Mouse (Mus musculus): ENCODE measurements around the gene Meis1. TPM values are rescaled to one million over a fixed set of nuclear protein-coding genes. Genes with fewer than 3 reads are reported as not detected.
A peak's percentile ranks its signal among the peaks of the same experiment; 100 is the strongest.

Meis1 gene
- polyA plus RNA-seq, 1 experiment from 2014 or later = 51.7 TPM

DNA sequence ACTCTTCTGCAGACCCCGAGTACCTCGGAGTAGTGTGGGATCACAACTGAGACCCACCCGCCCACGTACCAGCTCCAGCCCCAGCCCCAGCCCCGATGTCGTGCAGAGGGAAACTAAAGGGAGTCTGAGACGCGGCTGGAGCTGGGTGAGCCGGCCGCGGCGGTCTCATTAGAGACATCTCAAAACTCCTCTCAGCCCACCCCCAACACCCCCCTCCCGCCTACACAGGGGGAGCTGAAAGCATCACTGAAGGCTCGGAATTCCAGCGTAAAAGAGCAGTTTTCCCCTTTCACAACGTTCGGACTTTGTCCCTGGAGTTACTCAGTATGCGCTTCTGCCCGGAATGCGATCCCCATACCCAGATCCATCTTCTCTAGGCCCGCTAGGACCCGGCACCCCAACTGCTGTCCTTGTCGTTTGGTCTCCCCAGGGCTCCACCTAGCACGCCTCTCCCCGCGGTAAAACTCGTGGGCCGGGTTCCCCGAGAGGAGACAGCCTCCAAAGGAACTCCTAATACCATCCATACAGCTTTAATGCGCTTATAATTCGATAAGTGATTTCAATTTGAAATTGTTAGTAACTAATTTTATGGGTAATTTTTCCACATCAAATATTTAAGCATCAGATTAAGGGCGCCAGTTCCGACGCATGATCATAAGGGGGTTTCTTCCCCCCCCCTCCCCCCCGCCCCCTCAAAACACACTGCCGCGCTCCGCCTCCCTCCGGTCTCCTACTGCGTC, 141.7 kb downstream of the Meis1 start:
- peak; percentile 66 for DNase-seq
- Histone ChIP-seq H3K27me3 (ENCODE audit: control insufficient read depth, insufficient read depth, low read length) (peaks cover 33% of the 10 kb centered on the region), H3K9me3 (ENCODE audit: control insufficient read depth, low read length) (no peaks in the 10 kb centered on the region), H3K4me2 (ENCODE audit: low read length) (peak overlapping the region; percentile 70), H3K9ac (replicated peaks; ENCODE audit: low read length) (no peak overlapping the region; the same call in 1 of the 2 replicates), H3K4me1 (ENCODE audit: control insufficient read depth, insufficient read depth, low read length) (peaks cover 27% of the 10 kb centered on the region; the same call in 1 of the 2 replicates), H3K4me3 (replicated peaks; ENCODE audit: low read depth, low read length) (peak overlapping the region; percentile 40), H3K27ac (replicated peaks; ENCODE audit: low read depth, low read length) (peak overlapping the region; percentile 81), H3K36me3 (ENCODE audit: control insufficient read depth, insufficient read depth, low read length) (no peaks in the 10 kb centered on the region)
- WGBS = under 1% methylated on average over 40 of the region's 40 CpGs
- ATAC-seq (ENCODE audit: low FRiP score, low TSS enrichment) = peak; percentile 26

DNA sequence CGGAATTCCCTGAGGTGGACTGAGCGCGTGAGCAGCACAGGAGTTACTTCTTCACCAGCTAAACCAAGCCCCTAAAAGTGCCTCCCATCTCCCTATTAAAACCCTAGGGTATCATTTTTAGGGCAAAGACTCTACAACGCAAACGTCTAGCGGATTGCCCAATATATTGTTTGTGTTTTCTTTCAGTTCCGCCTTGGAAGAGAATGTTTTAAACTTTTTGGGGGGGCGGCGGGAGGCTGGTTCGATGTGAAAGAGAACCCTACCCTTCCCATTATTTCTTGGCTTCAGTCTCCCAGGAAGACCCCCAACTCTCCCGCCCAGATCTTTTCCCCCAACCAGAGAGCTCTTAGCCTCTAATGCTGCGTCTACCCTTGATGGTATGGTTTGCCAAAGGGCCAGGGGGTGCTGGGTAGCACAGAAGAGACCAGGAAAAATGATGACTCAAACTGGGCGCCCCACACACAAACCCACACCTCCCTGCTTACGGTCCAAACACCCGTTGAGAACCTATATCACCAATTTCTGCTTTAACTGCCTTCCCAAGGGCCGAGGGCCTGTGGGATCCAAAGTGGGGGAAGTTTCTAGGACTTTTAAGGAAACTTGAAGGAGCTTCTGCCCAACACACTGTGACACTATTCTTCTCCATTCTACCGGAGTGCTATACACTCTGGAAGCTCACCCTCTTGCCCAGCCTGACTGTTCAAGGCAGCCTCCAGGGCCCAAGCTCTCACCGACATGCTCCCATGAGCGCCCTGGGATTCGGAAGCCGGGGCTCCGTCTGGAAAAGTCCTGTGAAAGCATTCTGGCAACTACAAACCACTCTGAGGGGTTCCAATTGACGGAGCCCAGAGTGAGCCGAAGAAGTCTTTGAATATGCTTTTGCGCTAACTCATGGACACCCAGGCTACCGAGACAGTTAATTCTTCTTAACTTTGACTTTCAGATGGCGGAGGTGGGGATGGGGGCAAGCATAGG, 142.6 kb downstream of the Meis1 start:
- Histone ChIP-seq H3K9me3 (ENCODE audit: control insufficient read depth, low read length) (no peaks in the 10 kb centered on the region), H3K27ac (replicated peaks; ENCODE audit: low read depth, low read length) (0 out of 2 replicates have a peak overlapping the region, but pooled peaks have one; percentile 26), H3K4me3 (replicated peaks; ENCODE audit: low read depth, low read length) (peak overlapping the region; percentile 40), H3K4me1 (ENCODE audit: control insufficient read depth, insufficient read depth, low read length) (peaks cover 21% of the 10 kb centered on the region; the same call in 1 of the 2 replicates), H3K4me2 (ENCODE audit: low read length) (peak overlapping the region; percentile 70), H3K9ac (replicated peaks; ENCODE audit: low read length) (no peak overlapping the region; the same call in 1 of the 2 replicates), H3K27me3 (ENCODE audit: control insufficient read depth, insufficient read depth, low read length) (peaks cover 33% of the 10 kb centered on the region), H3K36me3 (ENCODE audit: control insufficient read depth, insufficient read depth, low read length) (no peaks in the 10 kb centered on the region)
- no peak for ATAC-seq (ENCODE audit: low FRiP score, low TSS enrichment)
- peak; percentile 54 for DNase-seq
- 7% methylated on average over 27 of the region's 27 CpGs for WGBS

DNA sequence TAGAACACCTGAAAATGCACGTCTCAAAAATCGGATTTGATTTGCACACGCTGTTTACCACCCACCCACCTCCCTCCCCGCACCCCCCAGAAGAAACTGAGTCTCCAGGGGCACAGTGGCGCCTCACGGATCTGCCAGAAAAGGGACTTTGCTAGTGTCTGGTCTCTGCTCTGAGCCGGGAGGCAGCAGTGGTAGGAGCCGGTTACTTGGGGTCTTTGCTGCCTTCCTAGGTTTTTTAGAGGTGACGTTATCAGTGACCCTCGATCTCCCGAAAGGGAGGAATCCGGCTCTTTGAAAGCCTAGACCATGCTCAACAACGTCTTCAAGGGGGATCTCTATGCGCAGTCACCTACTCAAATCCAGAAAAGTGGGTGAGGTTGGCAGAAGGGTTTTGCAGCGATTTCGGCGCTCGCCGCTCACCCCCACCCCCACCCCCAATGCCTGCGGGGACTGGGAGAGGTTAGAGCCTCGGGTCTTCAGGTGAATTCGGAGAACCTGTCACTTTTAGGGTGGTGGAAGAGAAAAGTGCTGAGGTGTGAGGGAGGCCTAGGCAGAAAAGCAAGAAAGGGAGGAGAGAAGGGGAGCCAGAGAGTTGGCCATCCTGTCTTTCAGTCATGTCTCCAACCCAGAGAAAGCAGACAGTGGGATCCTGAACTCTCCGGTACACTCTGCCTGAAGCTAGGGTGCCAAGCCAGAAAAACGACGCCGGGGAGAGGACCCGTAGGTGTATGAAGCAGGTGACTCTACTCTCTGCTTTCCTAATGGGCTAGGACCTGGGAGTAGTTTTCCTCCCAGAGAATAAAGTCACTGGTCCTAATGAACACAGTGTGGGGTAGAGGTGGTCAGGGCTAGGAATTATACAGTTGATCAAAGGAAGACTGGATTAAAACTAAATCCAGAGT, 143.5 kb downstream of the Meis1 start:
- Histone ChIP-seq H3K4me1 (ENCODE audit: control insufficient read depth, insufficient read depth, low read length) (peaks cover 15% of the 10 kb centered on the region; the same call in 1 of the 2 replicates), H3K4me3 (replicated peaks; ENCODE audit: low read depth, low read length) (0 out of 2 replicates have a peak overlapping the region, but pooled peaks have one; percentile 8), H3K27ac (replicated peaks; ENCODE audit: low read depth, low read length) (no peak overlapping the region; the same call in 1 of the 2 replicates), H3K9ac (replicated peaks; ENCODE audit: low read length) (no peak overlapping the region), H3K36me3 (ENCODE audit: control insufficient read depth, insufficient read depth, low read length) (no peaks in the 10 kb centered on the region), H3K27me3 (ENCODE audit: control insufficient read depth, insufficient read depth, low read length) (peaks cover 33% of the 10 kb centered on the region), H3K9me3 (ENCODE audit: control insufficient read depth, low read length) (no peaks in the 10 kb centered on the region), H3K4me2 (ENCODE audit: low read length) (peak overlapping the region; percentile 37)
- ATAC-seq (ENCODE audit: low FRiP score, low TSS enrichment) = no peak
- DNase-seq = peak; percentile 31
- 3% methylated on average over 27 of the region's 27 CpGs for WGBS

DNA sequence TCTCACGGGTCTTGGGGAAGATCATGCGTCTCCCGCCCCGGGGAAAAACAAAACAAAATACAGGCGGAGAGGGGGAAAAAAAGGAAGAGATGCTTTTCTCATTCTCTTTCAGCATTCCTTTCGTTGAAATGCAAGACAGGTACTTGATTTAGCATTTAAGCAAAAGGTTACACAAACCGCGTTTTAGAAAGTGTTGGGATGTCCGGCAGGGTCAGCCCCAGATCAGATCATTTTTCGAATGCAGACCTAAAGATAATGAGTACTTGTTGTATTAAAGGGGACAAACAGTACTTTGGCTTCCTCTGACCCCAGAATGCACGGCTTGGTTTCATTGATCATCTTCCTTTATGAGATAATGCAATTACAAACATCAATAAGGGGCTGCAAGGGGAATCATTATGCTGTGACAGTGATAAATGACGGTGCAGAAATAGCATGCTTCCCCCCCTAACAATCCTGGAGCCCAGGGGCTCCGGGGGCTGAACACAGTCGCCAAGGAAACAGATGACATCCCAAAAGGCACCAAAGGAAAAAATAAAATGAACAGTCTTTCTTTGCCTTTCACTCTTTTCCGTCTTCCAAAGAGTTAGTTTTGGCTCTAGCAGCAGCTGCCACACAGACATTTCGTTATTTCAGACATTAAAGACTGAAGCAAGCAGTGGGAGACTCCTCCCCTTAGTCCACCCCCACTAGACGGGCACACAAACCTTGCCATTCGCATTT, 144.3 kb downstream of the Meis1 start:
- no peak overlapping the region for H3K4me3 ChIP-seq (replicated peaks; ENCODE audit: low read depth, low read length)
- peaks cover 15% of the 10 kb centered on the region; the same call in 1 of the 2 replicates for H3K4me1 ChIP-seq (ENCODE audit: control insufficient read depth, insufficient read depth, low read length)
- under 1% methylated on average over 18 of the region's 18 CpGs for WGBS
- no peak overlapping the region for H3K9ac ChIP-seq (replicated peaks; ENCODE audit: low read length)
- ATAC-seq (ENCODE audit: low FRiP score, low TSS enrichment) (no peak), DNase-seq (peak; percentile 55)
- H3K4me2 ChIP-seq (ENCODE audit: low read length) = peak overlapping the region; percentile 37
- H3K36me3 ChIP-seq (ENCODE audit: control insufficient read depth, insufficient read depth, low read length) = no peaks in the 10 kb centered on the region
- H3K27ac ChIP-seq (replicated peaks; ENCODE audit: low read depth, low read length) = no peak overlapping the region; the same call in 1 of the 2 replicates
- no peaks in the 10 kb centered on the region for H3K9me3 ChIP-seq (ENCODE audit: control insufficient read depth, low read length)
- peaks cover 39% of the 10 kb centered on the region for H3K27me3 ChIP-seq (ENCODE audit: control insufficient read depth, insufficient read depth, low read length)

DNA sequence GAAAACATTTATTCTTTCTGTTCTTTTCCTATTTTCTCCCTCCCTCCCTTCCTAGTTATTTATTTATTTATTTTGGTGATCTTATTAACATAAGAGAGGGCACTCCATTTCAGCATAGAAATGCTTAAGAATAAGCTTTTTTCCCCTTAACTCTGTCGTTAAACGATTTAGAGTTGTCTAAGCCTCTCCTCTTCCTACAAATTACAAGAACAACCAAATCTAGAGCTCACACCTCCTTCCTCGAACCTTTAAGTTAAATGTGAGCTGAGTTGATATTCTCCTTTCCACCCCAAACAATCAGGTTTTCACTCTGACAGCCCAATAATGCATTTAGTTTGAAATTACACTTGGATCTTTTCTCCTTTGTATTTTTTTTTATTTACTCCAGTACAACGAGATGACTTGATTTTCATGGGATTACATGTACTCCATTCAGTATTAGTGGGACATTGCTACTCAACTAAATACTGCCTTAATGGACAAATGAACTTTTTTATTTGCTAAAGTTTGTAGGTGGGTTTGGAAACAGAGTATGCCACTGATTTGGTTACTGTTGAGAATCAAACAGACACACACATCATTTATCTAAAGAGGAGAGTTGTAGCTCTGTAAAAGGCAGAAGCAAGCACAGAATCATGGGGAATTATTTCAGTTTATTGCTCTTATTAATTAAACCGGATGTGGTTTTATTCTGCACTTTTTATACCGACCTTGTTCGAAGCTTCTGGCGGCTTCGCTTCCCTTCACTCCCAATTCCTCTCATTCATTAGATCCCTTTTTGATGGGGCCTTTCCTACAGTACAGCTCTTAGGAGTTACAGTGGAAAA, 145.1 kb downstream of the Meis1 start:
- peaks cover 43% of the 10 kb centered on the region for H3K27me3 ChIP-seq (ENCODE audit: control insufficient read depth, insufficient read depth, low read length)
- H3K9me3 ChIP-seq (ENCODE audit: control insufficient read depth, low read length) = no peaks in the 10 kb centered on the region
- no peak overlapping the region for H3K9ac ChIP-seq (replicated peaks; ENCODE audit: low read length)
- peaks cover 13% of the 10 kb centered on the region; the same call in 1 of the 2 replicates for H3K4me1 ChIP-seq (ENCODE audit: control insufficient read depth, insufficient read depth, low read length)
- 5% methylated on average over 9 of the region's 9 CpGs for WGBS
- no peak overlapping the region for H3K4me3 ChIP-seq (replicated peaks; ENCODE audit: low read depth, low read length)
- H3K27ac ChIP-seq (replicated peaks; ENCODE audit: low read depth, low read length) = no peak overlapping the region
- DNase-seq (peak; percentile 63), ATAC-seq (ENCODE audit: low FRiP score, low TSS enrichment) (no peak)
- H3K4me2 ChIP-seq (ENCODE audit: low read length) = no peak overlapping the region
- no peaks in the 10 kb centered on the region for H3K36me3 ChIP-seq (ENCODE audit: control insufficient read depth, insufficient read depth, low read length)

DNA sequence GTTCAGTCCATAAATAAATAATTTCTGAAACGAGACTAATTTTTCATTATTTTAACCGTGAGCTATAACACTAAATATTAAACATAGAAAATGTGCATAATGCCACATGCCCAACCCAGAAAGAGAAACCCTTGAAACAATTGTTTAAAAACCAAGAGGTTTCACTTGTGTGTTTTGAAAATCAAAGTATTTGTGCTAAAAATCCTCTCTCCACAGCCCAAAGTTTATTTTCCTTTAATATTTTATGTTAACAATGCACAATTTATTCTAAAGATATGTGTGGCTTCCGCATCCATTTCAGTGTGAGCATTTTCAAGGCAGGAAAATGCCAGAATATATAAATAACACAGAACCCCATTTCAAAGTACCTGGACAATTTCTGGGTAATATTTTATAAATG, 146.0 kb downstream of the Meis1 start:
- 9% methylated on average over 3 of the region's 3 CpGs for WGBS
- DNase-seq = peak; percentile 32
- Histone ChIP-seq H3K9me3 (ENCODE audit: control insufficient read depth, low read length) (no peaks in the 10 kb centered on the region), H3K4me2 (ENCODE audit: low read length) (no peak overlapping the region), H3K36me3 (ENCODE audit: control insufficient read depth, insufficient read depth, low read length) (no peaks in the 10 kb centered on the region), H3K4me3 (replicated peaks; ENCODE audit: low read depth, low read length) (no peak overlapping the region), H3K27me3 (ENCODE audit: control insufficient read depth, insufficient read depth, low read length) (peaks cover 51% of the 10 kb centered on the region), H3K4me1 (ENCODE audit: control insufficient read depth, insufficient read depth, low read length) (peaks cover 13% of the 10 kb centered on the region; the same call in 1 of the 2 replicates), H3K9ac (replicated peaks; ENCODE audit: low read length) (no peak overlapping the region), H3K27ac (replicated peaks; ENCODE audit: low read depth, low read length) (no peak overlapping the region)
- no peak for ATAC-seq (ENCODE audit: low FRiP score, low TSS enrichment)

DNA sequence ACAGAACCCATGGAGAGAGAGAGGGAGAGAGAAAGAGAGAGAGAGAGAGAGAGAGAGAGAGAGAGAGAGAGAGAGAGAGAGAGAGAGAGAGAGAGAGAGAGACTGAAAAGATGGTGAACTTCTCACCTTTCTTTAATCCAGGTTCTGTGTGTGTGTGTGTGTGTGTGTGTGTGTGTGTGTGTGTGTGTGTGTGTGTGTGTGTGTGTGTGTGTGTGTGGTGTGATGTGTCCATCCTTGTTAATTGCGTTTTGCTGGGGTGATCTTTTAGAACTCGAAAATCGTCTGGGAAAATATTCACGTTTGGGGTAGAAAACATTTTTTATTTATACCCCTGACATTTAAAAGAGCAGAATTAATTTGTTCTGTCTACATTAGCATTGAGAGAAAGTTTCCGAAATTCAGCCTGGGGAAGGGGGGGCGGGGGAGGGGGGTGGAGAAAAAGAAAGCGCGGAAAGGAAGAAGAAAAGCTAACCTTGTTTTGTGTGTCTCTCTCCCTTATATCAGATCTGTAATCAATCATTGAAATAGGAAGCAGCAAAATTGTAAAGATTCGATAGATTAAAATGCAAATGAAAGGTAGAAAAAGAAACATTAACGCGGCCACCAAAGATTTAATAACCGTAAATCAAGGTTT, 146.6 kb downstream of the Meis1 start:
- Histone ChIP-seq H3K9me3 (ENCODE audit: control insufficient read depth, low read length) (no peaks in the 10 kb centered on the region), H3K36me3 (ENCODE audit: control insufficient read depth, insufficient read depth, low read length) (no peaks in the 10 kb centered on the region), H3K27me3 (ENCODE audit: control insufficient read depth, insufficient read depth, low read length) (peaks cover 55% of the 10 kb centered on the region), H3K4me2 (ENCODE audit: low read length) (peak overlapping the region; percentile 56), H3K4me1 (ENCODE audit: control insufficient read depth, insufficient read depth, low read length) (peaks cover 13% of the 10 kb centered on the region; the same call in 1 of the 2 replicates), H3K4me3 (replicated peaks; ENCODE audit: low read depth, low read length) (peak overlapping the region; percentile 28; the same call in 1 of the 2 replicates), H3K9ac (replicated peaks; ENCODE audit: low read length) (no peak overlapping the region), H3K27ac (replicated peaks; ENCODE audit: low read depth, low read length) (no peak overlapping the region)
- DNase-seq (no peak), ATAC-seq (ENCODE audit: low FRiP score, low TSS enrichment) (no peak)
- 3% methylated on average over 11 of the region's 12 CpGs for WGBS
